Mouse (Mus musculus): Measurements from ENCODE around the gene Lactbl1. TPM values are rescaled to one million over a fixed set of nuclear protein-coding genes. Genes with fewer than 3 reads are reported as not detected.

Lactbl1 gene
- polyA plus RNA-seq (2021; fragmentation: Nextera tagmentation), result not detected in 2 replicates
- long read RNA-seq, experiment 1, result 0 reads
- long read RNA-seq, experiment 2, result 0 reads

DNA sequence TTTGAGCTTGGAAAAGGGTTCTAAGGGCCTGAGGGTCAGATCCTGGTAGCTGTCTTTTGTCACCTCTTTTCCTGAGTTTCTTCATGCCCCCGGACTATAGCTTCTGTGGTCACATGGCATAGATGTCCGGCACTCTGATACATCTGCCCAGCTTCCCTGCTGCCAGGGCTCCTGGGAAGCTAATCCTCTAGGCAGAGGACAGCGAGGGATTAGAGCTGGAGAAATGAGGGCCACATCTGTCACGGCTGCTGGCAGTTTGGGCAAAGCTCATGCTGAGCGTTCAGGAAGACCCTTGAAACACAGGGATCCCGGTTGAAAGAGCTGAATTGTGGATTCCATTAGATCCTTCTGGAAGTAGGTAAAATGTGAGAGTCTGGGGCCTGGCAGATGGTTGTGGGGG is at the start of gene Lactbl1:
Lactbl1 (plus strand) TSS at position 234 of the 400 bp plus-strand sequence.

GRCm38 (mm10) chr4:136602568-136602967 is 19.9 kb upstream of the Lactbl1 start, which contains the start of gene Kdm1a:
Gene Kdm1a, minus strand, starts transcription at chr4:136602723.

DNA sequence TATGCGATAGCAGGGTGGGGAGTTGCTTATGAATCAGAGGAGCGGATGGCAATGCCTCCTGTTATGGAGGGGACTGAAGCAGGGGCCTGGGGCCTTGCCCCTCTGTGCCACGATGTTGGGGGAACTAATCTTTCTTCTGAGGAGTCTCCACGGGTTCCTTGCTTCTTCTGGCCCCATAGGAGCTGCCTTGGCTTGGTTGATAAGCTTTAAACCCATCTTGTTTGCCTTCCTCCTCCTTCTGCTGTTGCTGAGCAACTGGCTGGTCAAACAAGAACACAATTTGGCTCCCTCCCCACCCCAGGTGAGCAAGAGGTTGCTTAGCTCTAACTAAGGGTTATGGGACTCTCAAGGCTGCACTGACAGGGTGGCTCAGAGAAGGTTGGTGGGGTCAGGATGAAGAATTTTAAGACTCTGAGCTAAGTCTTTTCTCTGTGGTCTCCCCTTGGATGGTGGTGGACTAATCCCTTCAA is 12.0 kb upstream of the Lactbl1 start, which contains the start of gene Tex46:
Tex46 (plus strand) TSS at position 51 of the 470 bp plus-strand sequence.

Small RNAs within 50 kb of the gene (microRNA-seq; reads per million reads assigned to microRNA genes)
- not detected for gene Gm22180

Other genes with a start within 250 kb of the Lactbl1 start
- 0.16 and 0.62 TPM in 2 replicates for gene Htr1d, start 199.1 kb upstream of the Lactbl1 start, polyA plus RNA-seq (2021; fragmentation: Nextera tagmentation)
- 0.19 and 0.25 TPM in 2 replicates for gene 6030445D17Rik, start 160.4 kb upstream of the Lactbl1 start, polyA plus RNA-seq (2021; fragmentation: Nextera tagmentation)
- gene Luzp1, start 152.9 kb upstream of the Lactbl1 start, polyA plus RNA-seq (2021; fragmentation: Nextera tagmentation), result 75.5 and 81.9 TPM in 2 replicates
- gene Kdm1a, start 19.9 kb upstream of the Lactbl1 start, polyA plus RNA-seq (2021; fragmentation: Nextera tagmentation), result 6.9 and 8.9 TPM in 2 replicates
- not detected in 2 replicates for gene Tex46, start 12.2 kb upstream of the Lactbl1 start, polyA plus RNA-seq (2021; fragmentation: Nextera tagmentation)
- gene Ephb2, start 213.4 kb downstream of the Lactbl1 start, polyA plus RNA-seq (2021; fragmentation: Nextera tagmentation), result 0.89 and 0.98 TPM in 2 replicates

All from layer of hippocampus, adult 6 months (tissue).